8 mouse cellular contexts compared by ENCODE assay signal in the genomic region with DNA sequence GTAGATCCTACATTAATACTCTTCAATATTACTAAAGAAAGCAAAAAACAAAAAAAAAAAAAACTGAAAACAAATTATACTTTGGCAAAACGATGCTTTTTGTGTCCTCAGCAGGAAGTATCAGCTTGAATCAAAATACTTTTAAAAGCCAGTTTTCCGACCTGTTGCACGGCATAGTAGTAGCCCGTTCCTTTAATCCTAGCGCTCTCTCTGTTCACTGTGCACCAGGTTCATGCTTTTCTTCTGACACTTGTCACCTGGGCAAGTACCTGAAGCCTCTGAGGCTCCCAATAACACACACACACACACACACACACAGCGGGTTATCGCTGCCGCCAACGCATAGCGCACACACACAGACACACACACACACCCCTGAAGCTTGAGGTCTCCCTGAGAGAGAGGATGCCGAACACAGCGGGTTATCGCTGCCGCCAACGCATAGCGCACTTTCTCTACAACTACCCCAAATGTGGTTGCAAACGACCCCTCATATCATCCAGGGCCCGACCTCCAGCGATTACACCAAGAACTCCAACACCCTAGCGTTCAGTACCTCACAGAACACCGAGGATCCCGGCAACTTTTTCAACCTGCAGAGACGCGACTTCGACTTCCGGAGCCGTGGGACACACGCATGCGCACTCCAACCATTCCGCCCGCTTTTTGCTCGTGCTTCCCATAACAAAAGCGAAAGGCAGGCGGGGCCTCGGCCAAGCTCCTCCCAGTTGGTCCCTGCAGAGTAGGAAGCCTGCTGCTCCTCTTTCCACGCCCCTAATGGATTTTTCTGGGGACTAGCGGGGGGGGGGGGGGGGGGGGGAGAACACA. TPM values are rescaled to one million over a fixed set of nuclear protein-coding genes. Genes with fewer than 3 reads are reported as not detected.
DNase-seq lines count a peak whose midpoint lies in the region; ATAC-seq and TF ChIP-seq lines count a peak whose summit lies in the region.

A gene (minus strand): TSS at position 645 of the 828 bp plus-strand sequence.

- peak; percentile 97 to 98 for DNase-seq in heart, postnatal 10 days
- peak; percentile 82 for DNase-seq in large intestine, adult 2 months (ENCODE audit: low read depth, low spot score)
- peak; percentile 98 for DNase-seq in liver, postnatal 0 days
- peak; percentile 99 for DNase-seq in testis, postnatal 10 days (ENCODE audit: low spot score)

- WGBS in forebrain, embryonic 13.5 days, result under 1% methylated on average over 37 of the region's 37 CpGs
- under 1% methylated on average over 37 of the region's 37 CpGs for WGBS in large intestine, adult 2 months
- 0% methylated on average over 35 of the region's 37 CpGs for WGBS in liver, postnatal 0 days (ENCODE audit: insufficient replicate concordance)
- WGBS in neural tube, embryonic 14.5 days, result under 1% methylated on average over 35 of the region's 37 CpGs

- TF ChIP-seq CTCF in ES-Bruce4 (IDR thresholded peaks at IDR 0.05; ENCODE audit: low read depth, low read length), result no peak
- no peak; the same call in 1 of the 2 replicates for TF ChIP-seq CTCF in liver, postnatal 0 days (IDR thresholded peaks at IDR 0.05; ENCODE audit: low read depth)

- peak within 1 kb of the TSS; percentile 82 for H3K4me3 ChIP-seq in ES-Bruce4 (ENCODE audit: low read depth, low read length)
- peak within 1 kb of the TSS; percentile 74 for H3K4me3 ChIP-seq in forebrain, embryonic 13.5 days
- H3K4me3 ChIP-seq in liver, postnatal 0 days (ENCODE audit: low read depth, low read length), result peak within 1 kb of the TSS; percentile 77
- H3K4me3 ChIP-seq in neural tube, embryonic 14.5 days (ENCODE audit: low read depth, low read length), result peak within 1 kb of the TSS; percentile 64

- no peaks in the 10 kb centered on the region for H3K27me3 ChIP-seq in ES-Bruce4 (ENCODE audit: control insufficient read depth, insufficient read depth, low read length, poor library complexity, severe bottlenecking)
- H3K27me3 ChIP-seq in forebrain, embryonic 13.5 days, result no peaks in the 10 kb centered on the region
- no peaks in the 10 kb centered on the region for H3K27me3 ChIP-seq in liver, postnatal 0 days (ENCODE audit: insufficient read depth, low read length)
- no peaks in the 10 kb centered on the region for H3K27me3 ChIP-seq in neural tube, embryonic 14.5 days (ENCODE audit: control insufficient read depth, insufficient read depth, low read length)

- ATAC-seq in cerebellum, adult (ENCODE audit: insufficient number of reproducible peaks, low FRiP score, low TSS enrichment), result peak; percentile 98
- ATAC-seq in forebrain, embryonic 13.5 days, result peak; percentile 99
- ATAC-seq in liver, postnatal 0 days, result peak; percentile 98
- peak; percentile 99 for ATAC-seq in neural tube, embryonic 14.5 days (ENCODE audit: low read depth)

- H3K36me3 ChIP-seq in ES-Bruce4 (ENCODE audit: control insufficient read depth, insufficient read depth, low read length, poor library complexity, severe bottlenecking), result no peaks in the 10 kb centered on the region; the same call in 1 of the 2 replicates
- H3K36me3 ChIP-seq in forebrain, embryonic 13.5 days (ENCODE audit: poor library complexity, severe bottlenecking), result peaks cover 15% of the 10 kb centered on the region
- H3K36me3 ChIP-seq in liver, postnatal 0 days (replicated peaks; ENCODE audit: insufficient read depth, low read length), result peaks cover 11% of the 10 kb centered on the region; the same call in 1 of the 2 replicates
- peaks cover 4% of the 10 kb centered on the region; the same call in 1 of the 2 replicates for H3K36me3 ChIP-seq in neural tube, embryonic 14.5 days (ENCODE audit: control insufficient read depth, insufficient read depth, low read length)

- peak within 1 kb of the TSS; percentile 82 for H3K4me2 ChIP-seq in forebrain, embryonic 13.5 days
- H3K4me2 ChIP-seq in liver, postnatal 0 days (ENCODE audit: low read depth, low read length), result peak within 1 kb of the TSS; percentile 82
- H3K4me2 ChIP-seq in neural tube, embryonic 14.5 days (ENCODE audit: low read depth, low read length), result peak within 1 kb of the TSS; percentile 87

- peak within 1 kb of the TSS; percentile 19 for H3K9ac ChIP-seq in ES-Bruce4 (ENCODE audit: low read depth, poor library complexity, severe bottlenecking)
- peak within 1 kb of the TSS; percentile 76 for H3K9ac ChIP-seq in forebrain, embryonic 13.5 days
- peak within 1 kb of the TSS; percentile 70 for H3K9ac ChIP-seq in liver, postnatal 0 days (replicated peaks)
- H3K9ac ChIP-seq in neural tube, embryonic 14.5 days (replicated peaks; ENCODE audit: low read depth, low read length), result peak within 1 kb of the TSS; percentile 52

- peaks cover 2% of the 10 kb centered on the region for H3K4me1 ChIP-seq in ES-Bruce4 (ENCODE audit: control insufficient read depth, insufficient read depth, low read length)
- H3K4me1 ChIP-seq in forebrain, embryonic 13.5 days, result peaks cover 3% of the 10 kb centered on the region; the same call in 1 of the 2 replicates
- H3K4me1 ChIP-seq in liver, postnatal 0 days (ENCODE audit: insufficient read depth), result no peaks in the 10 kb centered on the region
- no peaks in the 10 kb centered on the region for H3K4me1 ChIP-seq in neural tube, embryonic 14.5 days (ENCODE audit: control insufficient read depth, insufficient read depth, low read length)

- intact Hi-C loops in heart, postnatal 10 days (cut with DNase I), result no loop called here

- TF ChIP-seq EP300 in ES-Bruce4 (IDR thresholded peaks at IDR 0.05; ENCODE audit: insufficient read depth, low read depth, low read length), result peak; percentile 45; the same call in 1 of the 2 replicates
- no peak for TF ChIP-seq EP300 in liver, postnatal 0 days (IDR thresholded peaks at IDR 0.05; ENCODE audit: low read depth)

- H3K9me3 ChIP-seq in ES-Bruce4 (replicated peaks; ENCODE audit: control insufficient read depth, insufficient read depth, low read length, poor library complexity, severe bottlenecking), result no peaks in the 10 kb centered on the region
- H3K9me3 ChIP-seq in forebrain, embryonic 13.5 days (replicated peaks), result no peaks in the 10 kb centered on the region
- H3K9me3 ChIP-seq in liver, postnatal 0 days (ENCODE audit: low read length), result no peaks in the 10 kb centered on the region
- no peaks in the 10 kb centered on the region for H3K9me3 ChIP-seq in neural tube, embryonic 14.5 days (ENCODE audit: control insufficient read depth, low read length)

- peak; percentile 51 for TF ChIP-seq POLR2A in ES-Bruce4 (IDR thresholded peaks at IDR 0.05; ENCODE audit: insufficient read depth, low read length)

- no peak within 1 kb of the TSS for H3K27ac ChIP-seq in ES-Bruce4 (ENCODE audit: insufficient read depth, low read length)
- peak within 1 kb of the TSS; percentile 40; the same call in 1 of the 2 replicates for H3K27ac ChIP-seq in forebrain, embryonic 13.5 days
- H3K27ac ChIP-seq in liver, postnatal 0 days (ENCODE audit: low read depth), result peak within 1 kb of the TSS; percentile 82
- H3K27ac ChIP-seq in neural tube, embryonic 14.5 days (ENCODE audit: low read depth, low read length), result no peak within 1 kb of the TSS

RNA-seq across cellular contexts. Expression of the gene that starts here (rescaled TPM):
- 17.8 and 21.0 TPM in 2 replicates for polyA plus RNA-seq in ES-Bruce4 (2011; ENCODE audit: insufficient read depth, insufficient read length, low read depth, missing spikeins)
- polyA plus RNA-seq in forebrain, embryonic 13.5 days (2015; fragmentation: Nextera tagmentation; extraction: Ambion mirVana), result 11.6 and 11.9 TPM in 2 replicates
- total RNA-seq in heart, postnatal 10 days (2021), result 1 to 10 TPM; 3.5 to 4.3 TPM
- polyA plus RNA-seq in large intestine, adult 2 months (2012; rRNA removed), result 2.4 and 3.9 TPM in 2 replicates
- 2.1 and 3.1 TPM in 2 replicates for polyA plus RNA-seq in liver, postnatal 0 days (2015; fragmentation: Nextera tagmentation; extraction: Ambion mirVana)
- polyA plus RNA-seq in neural tube, embryonic 14.5 days (2014; fragmentation: Nextera tagmentation; extraction: Ambion mirVana), result 6.6 and 6.8 TPM in 2 replicates

Comparison
In these comparisons a context has a peak if more than half of its experiments do, and no peak if none do; other contexts are left out.
1. H3K27ac ChIP-seq: peak in forebrain, embryonic 13.5 days (single experiment) and liver, postnatal 0 days (single experiment); none in ES-Bruce4 (single experiment) and neural tube, embryonic 14.5 days (single experiment).
2. H3K9ac ChIP-seq: peak in every context shown above with its lines; median percentile 76 in forebrain, embryonic 13.5 days; 70 in liver, postnatal 0 days; 52 in neural tube, embryonic 14.5 days; 19 in ES-Bruce4.
3. Peak in every context shown above with its lines, with median percentiles within 50 percentile points of each other: H3K4me3 ChIP-seq, ATAC-seq, H3K4me2 ChIP-seq and DNase-seq.